In the genomic region with DNA sequence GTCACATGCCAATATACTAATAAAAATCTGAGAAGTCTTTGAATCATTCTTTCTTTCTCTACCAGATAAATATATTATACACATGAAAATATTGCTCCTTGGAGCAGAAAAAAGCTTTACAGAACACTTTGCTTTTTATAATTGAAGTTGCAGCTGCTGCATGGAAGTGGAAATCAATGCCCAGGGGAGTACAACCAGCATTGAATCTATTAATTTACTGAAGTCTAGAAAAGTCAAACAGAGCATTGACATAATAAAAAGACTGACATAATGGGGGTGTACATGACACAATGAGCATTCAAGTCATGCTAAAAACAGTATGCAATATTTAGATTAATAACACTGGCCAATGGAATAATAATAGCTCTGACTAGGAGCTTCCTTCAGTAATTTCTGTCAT, we compare ENCODE assay signal across 29 mouse cellular contexts.
A peak's percentile ranks its signal among the peaks of the same experiment; 100 is the strongest.
DNase-seq lines count a peak whose midpoint lies in the region; ATAC-seq lines count a peak whose summit lies in the region.
"Had no signal": no experiment of that assay in that cellular context is flagged by ENCODE, and none has a peak within 500 bp of the region (broad histone marks: within the 10 kb centered on the region; RNA-seq: fewer than 3 reads in every experiment).

No protein-coding gene starts in this region.

- no peak overlapping the region for H3K4me2 ChIP-seq in forebrain, embryonic 12.5 days
- no peak overlapping the region for H3K4me2 ChIP-seq in forebrain, embryonic 15.5 days (replicated peaks)
- H3K4me2 ChIP-seq in midbrain, embryonic 12.5 days (replicated peaks), result no peak overlapping the region
- no peak overlapping the region for H3K4me2 ChIP-seq in midbrain, embryonic 13.5 days (replicated peaks)
- H3K4me2 ChIP-seq: embryonic facial prominence, embryonic 13.5 days; heart, embryonic 12.5 days; heart, embryonic 15.5 days had no signal

- H3K27ac ChIP-seq in forebrain, embryonic 12.5 days, result no peak overlapping the region
- no peak overlapping the region for H3K27ac ChIP-seq in forebrain, embryonic 15.5 days (replicated peaks)
- no peak overlapping the region for H3K27ac ChIP-seq in midbrain, embryonic 12.5 days (replicated peaks)
- no peak overlapping the region for H3K27ac ChIP-seq in midbrain, embryonic 13.5 days
- H3K27ac ChIP-seq: embryonic facial prominence, embryonic 13.5 days; forebrain, embryonic 10.5 days; heart, embryonic 15.5 days; hindbrain, embryonic 10.5 days had no signal

- no peaks in the 10 kb centered on the region for H3K27me3 ChIP-seq in forebrain, embryonic 12.5 days
- H3K27me3 ChIP-seq in forebrain, embryonic 15.5 days, result no peaks in the 10 kb centered on the region
- H3K27me3 ChIP-seq in midbrain, embryonic 12.5 days, result no peaks in the 10 kb centered on the region
- no peaks in the 10 kb centered on the region for H3K27me3 ChIP-seq in midbrain, embryonic 13.5 days
- H3K27me3 ChIP-seq: CH12.LX; embryonic facial prominence, embryonic 13.5 days; heart, embryonic 12.5 days; heart, embryonic 15.5 days had no signal

- H3K4me3 ChIP-seq in forebrain, embryonic 12.5 days (replicated peaks), result no peak overlapping the region
- no peak overlapping the region for H3K4me3 ChIP-seq in forebrain, embryonic 15.5 days
- H3K4me3 ChIP-seq in midbrain, embryonic 12.5 days, result no peak overlapping the region
- H3K4me3 ChIP-seq in midbrain, embryonic 13.5 days (replicated peaks), result no peak overlapping the region
- H3K4me3 ChIP-seq: embryonic facial prominence, embryonic 13.5 days; forebrain, embryonic 10.5 days; heart, embryonic 12.5 days; heart, embryonic 15.5 days; hindbrain, embryonic 10.5 days had no signal

- H3K9ac ChIP-seq in forebrain, embryonic 12.5 days, result no peak overlapping the region
- H3K9ac ChIP-seq in forebrain, embryonic 15.5 days (replicated peaks), result no peak overlapping the region
- no peak overlapping the region for H3K9ac ChIP-seq in midbrain, embryonic 12.5 days (replicated peaks)
- H3K9ac ChIP-seq in midbrain, embryonic 13.5 days (replicated peaks), result no peak overlapping the region
- H3K9ac ChIP-seq: embryonic facial prominence, embryonic 13.5 days; heart, embryonic 12.5 days; heart, embryonic 15.5 days had no signal

- peak; percentile 51; the same call in 1 of the 2 replicates for ATAC-seq in forebrain, embryonic 12.5 days (ENCODE audit: low FRiP score)
- no peak for ATAC-seq in forebrain, embryonic 15.5 days (replicated peaks)
- peak; percentile 47; the same call in 1 of the 2 replicates for ATAC-seq in midbrain, embryonic 12.5 days (ENCODE audit: low FRiP score, low read depth)
- ATAC-seq in midbrain, embryonic 13.5 days, result no peak
- ATAC-seq: forebrain, embryonic 14.5 days; hindbrain, embryonic 16.5 days; inflammation-experienced regulatory T-cells, adult 6 months; intestine, embryonic 16.5 days; Patski had no signal

- H3K4me1 ChIP-seq in forebrain, embryonic 12.5 days, result no peaks in the 10 kb centered on the region
- H3K4me1 ChIP-seq in forebrain, embryonic 15.5 days, result no peaks in the 10 kb centered on the region
- no peaks in the 10 kb centered on the region for H3K4me1 ChIP-seq in midbrain, embryonic 12.5 days
- H3K4me1 ChIP-seq in midbrain, embryonic 13.5 days (replicated peaks), result no peaks in the 10 kb centered on the region
- H3K4me1 ChIP-seq: embryonic facial prominence, embryonic 13.5 days; forebrain, embryonic 10.5 days; heart, embryonic 12.5 days; heart, embryonic 15.5 days; hindbrain, embryonic 10.5 days had no signal

- no peaks in the 10 kb centered on the region for H3K9me3 ChIP-seq in forebrain, embryonic 12.5 days
- no peaks in the 10 kb centered on the region for H3K9me3 ChIP-seq in forebrain, embryonic 15.5 days
- no peaks in the 10 kb centered on the region for H3K9me3 ChIP-seq in midbrain, embryonic 12.5 days
- H3K9me3 ChIP-seq in midbrain, embryonic 13.5 days, result no peaks in the 10 kb centered on the region
- H3K9me3 ChIP-seq: embryonic facial prominence, embryonic 13.5 days; forebrain, embryonic 10.5 days; G1E; heart, embryonic 12.5 days; heart, embryonic 15.5 days; hindbrain, embryonic 10.5 days had no signal

- DNase-seq in retina, embryonic 14.5 days (ENCODE audit: low spot score), result peak; percentile 37
- DNase-seq in retina, postnatal 1 day, result no peak
- DNase-seq: adrenal gland, postnatal 10 days; adrenal gland, postnatal 36 days; B cell, adult 2 months; cerebellum, adult 11 months; cerebellum, adult 2 months; cerebellum, adult 9-11 months; cerebellum, postnatal 25 days; gastrocnemius, postnatal 25 days; heart, adult 18-20 months; heart, postnatal 10 days; heart, postnatal 36 days had no signal

- H3K36me3 ChIP-seq in forebrain, embryonic 12.5 days (replicated peaks), result no peaks in the 10 kb centered on the region
- no peaks in the 10 kb centered on the region for H3K36me3 ChIP-seq in forebrain, embryonic 15.5 days
- H3K36me3 ChIP-seq in midbrain, embryonic 12.5 days, result no peaks in the 10 kb centered on the region
- no peaks in the 10 kb centered on the region for H3K36me3 ChIP-seq in midbrain, embryonic 13.5 days
- H3K36me3 ChIP-seq: embryonic facial prominence, embryonic 13.5 days; forebrain, embryonic 10.5 days; G1E; heart, embryonic 12.5 days; heart, embryonic 15.5 days; hindbrain, embryonic 10.5 days had no signal

Comparison
In these comparisons a context has a peak if more than half of its experiments do, and no peak if none do; other contexts are left out.
1. ATAC-seq: peak in forebrain, embryonic 12.5 days (single experiment) and midbrain, embryonic 12.5 days (single experiment); none in forebrain, embryonic 15.5 days (single experiment) and midbrain, embryonic 13.5 days (single experiment).